Mouse (Mus musculus): ENCODE measurements around the gene Golgb1. TPM values are rescaled to one million over a fixed set of nuclear protein-coding genes. Genes with fewer than 3 reads are reported as not detected.

Gene Golgb1
- polyA plus RNA-seq, 1 experiment from 2014 or later, result 73.7 TPM

GRCm38 (mm10) chr16:36946459-36947159 lies 71.7 kb downstream of the Golgb1 start:
- Histone ChIP-seq H3K9me3 (ENCODE audit: control insufficient read depth) (no peaks in the 10 kb centered on the region), H3K36me3 (ENCODE audit: control insufficient read depth, insufficient read depth) (no peaks in the 10 kb centered on the region), H3K9ac (ENCODE audit: low read depth, low read length) (no peak overlapping the region), H3K4me3 (ENCODE audit: low read depth, low read length) (no peak overlapping the region), H3K4me1 (replicated peaks; ENCODE audit: control insufficient read depth, insufficient read depth, low read length) (no peaks in the 10 kb centered on the region), H3K4me2 (replicated peaks; ENCODE audit: low read depth) (no peak overlapping the region), H3K27me3 (replicated peaks; ENCODE audit: control insufficient read depth, insufficient read depth, low read length) (no peaks in the 10 kb centered on the region), H3K27ac (ENCODE audit: low read depth, low read length) (no peak overlapping the region)
- WGBS, result 82% methylated on average over 8 of the region's 8 CpGs
- TF ChIP-seq CTCF (IDR thresholded peaks at IDR 0.05; ENCODE audit: low read depth), result no peak
- no peak for ATAC-seq

GRCm38 (mm10) chr16:36947646-36948197 lies 72.8 kb downstream of the Golgb1 start:
- TF ChIP-seq CTCF (IDR thresholded peaks at IDR 0.05; ENCODE audit: low read depth), result no peak
- no peaks in the 10 kb centered on the region for H3K27me3 ChIP-seq (replicated peaks; ENCODE audit: control insufficient read depth, insufficient read depth, low read length)
- H3K4me2 ChIP-seq (replicated peaks; ENCODE audit: low read depth), result no peak overlapping the region
- H3K36me3 ChIP-seq (ENCODE audit: control insufficient read depth, insufficient read depth), result no peaks in the 10 kb centered on the region
- 73% methylated on average over 4 of the region's 4 CpGs for WGBS
- no peak overlapping the region for H3K27ac ChIP-seq (ENCODE audit: low read depth, low read length)
- ATAC-seq, result no peak
- no peaks in the 10 kb centered on the region for H3K4me1 ChIP-seq (replicated peaks; ENCODE audit: control insufficient read depth, insufficient read depth, low read length)
- H3K9me3 ChIP-seq (ENCODE audit: control insufficient read depth), result no peaks in the 10 kb centered on the region
- no peak overlapping the region for H3K9ac ChIP-seq (ENCODE audit: low read depth, low read length)
- H3K4me3 ChIP-seq (ENCODE audit: low read depth, low read length), result no peak overlapping the region

DNA sequence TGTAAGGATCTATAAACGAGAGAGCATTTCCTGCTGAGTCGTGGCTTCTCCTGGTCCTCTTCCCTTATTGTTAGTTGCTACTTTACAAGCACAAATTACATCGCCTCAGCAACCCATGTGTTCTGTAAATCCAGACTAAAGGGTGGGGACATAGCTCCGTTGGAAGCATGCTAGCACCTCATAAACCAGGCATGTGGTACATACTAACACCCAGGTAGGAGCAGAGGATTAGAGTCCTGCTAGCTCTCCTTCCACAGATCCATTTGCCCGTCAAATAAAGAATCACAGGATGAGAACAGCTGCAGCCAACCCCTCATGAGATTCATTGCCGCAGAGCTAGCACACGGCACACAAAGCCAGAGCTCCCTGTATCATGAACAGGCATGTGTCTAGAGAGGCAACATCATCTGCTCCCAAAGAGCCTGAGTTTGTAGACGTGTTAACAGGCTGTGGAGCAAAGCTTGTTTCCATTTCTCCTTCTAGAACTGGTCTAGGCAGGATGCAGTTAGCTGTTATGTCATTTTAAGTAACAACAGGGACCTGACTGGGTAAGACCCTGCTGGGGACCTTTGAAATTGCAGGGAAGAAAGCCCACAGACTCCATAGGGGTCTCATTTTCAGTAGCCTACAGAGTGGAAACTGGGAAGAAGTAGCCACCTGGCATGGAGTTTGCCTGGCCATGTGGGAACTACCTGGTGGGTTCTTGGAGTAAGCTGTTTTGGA lies 74.8 kb downstream of the Golgb1 start:
- no peak overlapping the region for H3K4me3 ChIP-seq (ENCODE audit: low read depth, low read length)
- no peak overlapping the region for H3K4me2 ChIP-seq (replicated peaks; ENCODE audit: low read depth)
- H3K27me3 ChIP-seq (replicated peaks; ENCODE audit: control insufficient read depth, insufficient read depth, low read length), result no peaks in the 10 kb centered on the region
- H3K4me1 ChIP-seq (replicated peaks; ENCODE audit: control insufficient read depth, insufficient read depth, low read length), result no peaks in the 10 kb centered on the region
- no peak for ATAC-seq
- no peak overlapping the region for H3K27ac ChIP-seq (ENCODE audit: low read depth, low read length)
- no peak for TF ChIP-seq CTCF (IDR thresholded peaks at IDR 0.05; ENCODE audit: low read depth)
- no peaks in the 10 kb centered on the region for H3K36me3 ChIP-seq (ENCODE audit: control insufficient read depth, insufficient read depth)
- no peak overlapping the region for H3K9ac ChIP-seq (ENCODE audit: low read depth, low read length)
- no peaks in the 10 kb centered on the region for H3K9me3 ChIP-seq (ENCODE audit: control insufficient read depth)
- WGBS, result 50% methylated on average over 8 of the region's 8 CpGs

DNA sequence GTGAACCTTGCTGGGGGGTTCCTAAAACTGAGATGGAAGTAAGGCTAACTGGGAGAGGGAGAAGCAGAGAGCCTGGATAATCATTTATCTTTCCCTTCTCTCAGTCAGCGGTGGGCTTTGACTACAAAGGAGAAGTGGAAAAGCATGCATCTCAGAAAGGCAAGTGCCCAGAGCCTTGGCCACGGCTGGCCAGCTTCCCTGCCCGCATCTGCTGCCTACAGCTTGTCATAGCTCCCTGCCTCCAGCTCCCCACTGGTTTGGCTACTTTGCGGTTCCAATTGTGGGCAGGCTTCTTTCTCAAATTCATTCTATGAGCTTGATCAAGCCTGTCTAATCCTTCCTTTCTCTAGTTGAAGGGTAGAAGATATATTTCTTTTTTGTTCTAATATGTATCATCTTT lies 76.1 kb downstream of the Golgb1 start:
- no peaks in the 10 kb centered on the region for H3K4me1 ChIP-seq (replicated peaks; ENCODE audit: control insufficient read depth, insufficient read depth, low read length)
- H3K36me3 ChIP-seq (ENCODE audit: control insufficient read depth, insufficient read depth), result no peaks in the 10 kb centered on the region
- TF ChIP-seq CTCF (IDR thresholded peaks at IDR 0.05; ENCODE audit: low read depth), result no peak
- no peaks in the 10 kb centered on the region for H3K9me3 ChIP-seq (ENCODE audit: control insufficient read depth)
- no peak overlapping the region for H3K4me3 ChIP-seq (ENCODE audit: low read depth, low read length)
- H3K27me3 ChIP-seq (replicated peaks; ENCODE audit: control insufficient read depth, insufficient read depth, low read length), result no peaks in the 10 kb centered on the region
- H3K27ac ChIP-seq (ENCODE audit: low read depth, low read length), result no peak overlapping the region
- WGBS, result 59% methylated on average over 4 of the region's 4 CpGs
- H3K4me2 ChIP-seq (replicated peaks; ENCODE audit: low read depth), result no peak overlapping the region
- ATAC-seq, result no peak
- H3K9ac ChIP-seq (ENCODE audit: low read depth, low read length), result no peak overlapping the region

- Histone ChIP-seq H3K4me2 (replicated peaks; ENCODE audit: low read depth) (no peak overlapping the region), H3K9ac (ENCODE audit: low read depth, low read length) (no peak overlapping the region), H3K27ac (ENCODE audit: low read depth, low read length) (no peak overlapping the region), H3K4me3 (ENCODE audit: low read depth, low read length) (no peak overlapping the region), H3K27me3 (replicated peaks; ENCODE audit: control insufficient read depth, insufficient read depth, low read length) (no peaks in the 10 kb centered on the region), H3K9me3 (ENCODE audit: control insufficient read depth) (no peaks in the 10 kb centered on the region), H3K36me3 (ENCODE audit: control insufficient read depth, insufficient read depth) (no peaks in the 10 kb centered on the region), H3K4me1 (replicated peaks; ENCODE audit: control insufficient read depth, insufficient read depth, low read length) (no peaks in the 10 kb centered on the region)
- WGBS, result 78% methylated on average over 11 of the region's 11 CpGs
- ATAC-seq, result no peak
- TF ChIP-seq CTCF (IDR thresholded peaks at IDR 0.05; ENCODE audit: low read depth), result no peak
Measured at GRCm38 (mm10) chr16:36955106-36955505, 80.2 kb downstream of the Golgb1 start.

DNA sequence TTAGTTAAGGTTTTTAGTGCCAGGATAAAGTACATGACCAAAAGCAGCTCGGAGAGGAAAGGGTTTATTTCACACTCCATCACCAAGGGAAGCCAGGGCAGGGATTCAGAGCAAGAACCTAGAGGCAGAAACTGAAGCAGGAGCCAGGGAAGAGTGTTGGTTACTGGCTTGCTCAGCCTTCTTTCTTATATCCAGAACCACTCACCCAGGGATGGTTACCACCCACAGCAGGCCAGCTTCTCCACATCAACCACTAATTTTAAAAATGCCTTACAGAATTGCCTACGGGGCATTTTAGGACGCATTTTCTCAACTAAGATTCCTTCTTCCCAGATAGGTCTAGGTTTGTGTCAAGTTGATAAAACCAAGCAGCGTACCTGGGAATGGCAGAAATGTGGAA lies 88.5 kb downstream of the Golgb1 start:
- Histone ChIP-seq H3K27me3 (replicated peaks; ENCODE audit: control insufficient read depth, insufficient read depth, low read length) (no peaks in the 10 kb centered on the region), H3K4me3 (ENCODE audit: low read depth, low read length) (no peak overlapping the region), H3K27ac (ENCODE audit: low read depth, low read length) (no peak overlapping the region), H3K4me2 (replicated peaks; ENCODE audit: low read depth) (no peak overlapping the region), H3K9me3 (ENCODE audit: control insufficient read depth) (no peaks in the 10 kb centered on the region), H3K36me3 (ENCODE audit: control insufficient read depth, insufficient read depth) (no peaks in the 10 kb centered on the region), H3K9ac (ENCODE audit: low read depth, low read length) (no peak overlapping the region), H3K4me1 (replicated peaks; ENCODE audit: control insufficient read depth, insufficient read depth, low read length) (no peaks in the 10 kb centered on the region)
- no peak for TF ChIP-seq CTCF (IDR thresholded peaks at IDR 0.05; ENCODE audit: low read depth)
- 88% methylated on average over 4 of the region's 4 CpGs for WGBS
- ATAC-seq, result no peak
